Mouse (Mus musculus): Measurements from ENCODE around the gene Mink1.

GRCm38 (mm10) chr11:70582196-70582595 lies 19.5 kb downstream of the Mink1 start:
- TF ChIP-seq ZNF384 (IDR thresholded peaks at IDR 0.05; ENCODE audit: low read depth, low read length) = no peak
- no peak for TF ChIP-seq HCFC1 (IDR thresholded peaks at IDR 0.05; ENCODE audit: borderline replicate concordance, insufficient read depth, low read length)
- no peak for TF ChIP-seq ZC3H11A (IDR thresholded peaks at IDR 0.05; ENCODE audit: borderline replicate concordance, low read depth, low read length)
- no peak for TF ChIP-seq MAFK (IDR thresholded peaks at IDR 0.05; ENCODE audit: insufficient read depth, low read depth, low read length)

Measured in ES-E14 (cell line).